Mouse (Mus musculus) left cerebral cortex, postnatal 25 days (tissue): Measurements from ENCODE around the gene Tatdn3. TPM values are rescaled to one million over a fixed set of nuclear protein-coding genes. Genes with fewer than 3 reads are reported as not detected.

ENCODE experiments used
- DNase-seq, 2 experiments: peaks; one replicate each; pipeline ENCODE4 v3.0.0; 2022; ENCODE audit warnings: low spot score in 2 of 2, mixed read lengths in 1 of 2
- intact Hi-C: fragments of 180-260 bp; cut with DNase I; formaldehyde crosslinking; loops from one replicate; pipeline ENCODE4 v1.15.1; 2025
- total RNA-seq, 2 experiments: library from RNA; stranded (reverse); gene quantifications; 2 replicates each; pipeline ENCODE4 v1.2.3; 2021

Gene Tatdn3
- total RNA-seq, 2 experiments from 2014 or later, result 26.6 to 27.1 TPM

- peak in 1 of 2 experiments; percentile 33 for DNase-seq
- intact Hi-C loops, result no loop called here
Measured at GRCm38 (mm10) chr1:191084951-191085559, 22.3 kb upstream of the Tatdn3 start.

- intact Hi-C loops, result no loop called here
- DNase-seq, result no peak
Measured at GRCm38 (mm10) chr1:191083230-191083629, 20.5 kb upstream of the Tatdn3 start.

- DNase-seq, result peak; percentile 59 to 68
- intact Hi-C loops, result loop anchor here (5.0 kb wide), 1 partner anchor 133 kb away; no protein-coding TSS in a partner anchor
Measured at GRCm38 (mm10) chr1:191075199-191075883, 12.6 kb upstream of the Tatdn3 start.

GRCm38 (mm10) chr1:191073486-191073885 is 10.8 kb upstream of the Tatdn3 start:
- intact Hi-C loops, result no loop called here
- no peak for DNase-seq

- intact Hi-C loops, result no loop called here
- peak; percentile 39 to 59 for DNase-seq
Measured at GRCm38 (mm10) chr1:191073001-191073400, 10.3 kb upstream of the Tatdn3 start.

GRCm38 (mm10) chr1:191072329-191072913 is 9.7 kb upstream of the Tatdn3 start:
- DNase-seq, result no peak
- intact Hi-C loops, result no loop called here

- intact Hi-C loops, result no loop called here
Measured at GRCm38 (mm10) chr1:191071613-191072012, 8.9 kb upstream of the Tatdn3 start.

GRCm38 (mm10) chr1:191070259-191070658 is 7.5 kb upstream of the Tatdn3 start:
- intact Hi-C loops, result no loop called here
- DNase-seq, result no peak

More at GRCm38 (mm10) chr1:191071613-191072012, 8.9 kb upstream of the Tatdn3 start:
- DNase-seq, result no peak

GRCm38 (mm10) chr1:191068377-191068776 is 5.6 kb upstream of the Tatdn3 start:
- DNase-seq, result no peak
- intact Hi-C loops, result no loop called here

GRCm38 (mm10) chr1:191065188-191065587 is 2.5 kb upstream of the Tatdn3 start:
- intact Hi-C loops, result no loop called here
- DNase-seq, result no peak

GRCm38 (mm10) chr1:191064535-191064934 is 1.8 kb upstream of the Tatdn3 start:
- no peak for DNase-seq
- intact Hi-C loops, result loop anchor here (5.0 kb wide), 1 partner anchor 122 kb away; no protein-coding TSS in a partner anchor

GRCm38 (mm10) chr1:191063700-191064099 is 968 bp upstream of the Tatdn3 start:
- intact Hi-C loops, result loop anchor here (5.0 kb wide), 1 partner anchor 121 kb away; no protein-coding TSS in a partner anchor
- no peak for DNase-seq

- intact Hi-C loops, result loop anchor here (1.0 to 5.0 kb wide), 2 partner anchors 36 to 120 kb away; partner anchors contain the start of gene Flvcr1
- no peak for DNase-seq
Measured at GRCm38 (mm10) chr1:191062241-191062780, 421 bp downstream of the Tatdn3 start.

- DNase-seq, result no peak
- intact Hi-C loops, result no loop called here
Measured at GRCm38 (mm10) chr1:191057461-191057860, 5.3 kb downstream of the Tatdn3 start.

- DNase-seq, result no peak
- intact Hi-C loops, result no loop called here
Measured at GRCm38 (mm10) chr1:191055533-191055873, 7.2 kb downstream of the Tatdn3 start.

- intact Hi-C loops, result no loop called here
Measured at GRCm38 (mm10) chr1:191054870-191055532, 7.7 kb downstream of the Tatdn3 start.

GRCm38 (mm10) chr1:191053555-191053954 is 9.2 kb downstream of the Tatdn3 start:
- no peak for DNase-seq
- intact Hi-C loops, result no loop called here

More at GRCm38 (mm10) chr1:191054870-191055532, 7.7 kb downstream of the Tatdn3 start:
- no peak for DNase-seq

GRCm38 (mm10) chr1:191046231-191046824 is 16.4 kb downstream of the Tatdn3 start:
- intact Hi-C loops, result no loop called here

GRCm38 (mm10) chr1:191045264-191045663 is 17.5 kb downstream of the Tatdn3 start:
- intact Hi-C loops, result no loop called here
- no peak for DNase-seq

More at GRCm38 (mm10) chr1:191046231-191046824, 16.4 kb downstream of the Tatdn3 start:
- no peak for DNase-seq
